Comparison of ENCODE assay signal across 9 mouse cellular contexts in genomic region chr1:43006051-43006514, GRCm38 (mm10). TPM values are rescaled to one million over a fixed set of nuclear protein-coding genes. Genes with fewer than 3 reads are reported as not detected.
DNase-seq lines count a peak whose midpoint lies in the region; ATAC-seq and TF ChIP-seq lines count a peak whose summit lies in the region.
"Had no signal": no experiment of that assay in that cellular context is flagged by ENCODE, and none has a peak within 500 bp of the region (broad histone marks: within the 10 kb centered on the region; RNA-seq: fewer than 3 reads in every experiment).

No protein-coding gene starts in this region.

- H3K27me3 ChIP-seq in forebrain, embryonic 15.5 days: no peaks in the 10 kb centered on the region

- intact Hi-C loops in left cerebral cortex, adult 2 months (cut with DNase I): no loop called here

- no peak for TF ChIP-seq CTCF in left cerebral cortex, adult 2 months (IDR thresholded peaks at IDR 0.05)

- peak overlapping the region; percentile 48 for H3K4me2 ChIP-seq in forebrain, embryonic 15.5 days (replicated peaks)

- H3K9me3 ChIP-seq in forebrain, embryonic 15.5 days: no peaks in the 10 kb centered on the region

- 4% methylated on average over 13 of the region's 13 CpGs for WGBS in forebrain, embryonic 15.5 days

- no peaks in the 10 kb centered on the region for H3K36me3 ChIP-seq in forebrain, embryonic 15.5 days

- H3K4me3 ChIP-seq in forebrain, embryonic 15.5 days: peak overlapping the region; percentile 27
- peak overlapping the region; percentile 31; the same call in 1 of the 2 replicates for H3K4me3 ChIP-seq in left cerebral cortex, adult 2 months

- peak overlapping the region; percentile 7; the same call in 1 of the 2 replicates for H3K9ac ChIP-seq in forebrain, embryonic 15.5 days (replicated peaks)

- H3K4me1 ChIP-seq in forebrain, embryonic 15.5 days: peaks cover 13% of the 10 kb centered on the region

- H3K27ac ChIP-seq in forebrain, embryonic 15.5 days (replicated peaks): peak overlapping the region; percentile 68
- H3K27ac ChIP-seq in left cerebral cortex, adult 2 months: peak overlapping the region; percentile 40

- ATAC-seq in forebrain, embryonic 15.5 days (replicated peaks): peak; percentile 95
- no peak for ATAC-seq in erythroblast, adult 5-6 weeks (replicated peaks; ENCODE audit: low FRiP score, poor library complexity, severe bottlenecking)

- peak; percentile 17 for DNase-seq in layer of hippocampus, adult 11-12 months (ENCODE audit: low spot score)
- DNase-seq in layer of hippocampus, adult 9-10 months (ENCODE audit: low spot score): no peak
- peak; percentile 19 to 33 for DNase-seq in left cerebral cortex, adult 2 months (ENCODE audit: extremely low spot score in 1 of 2, low spot score in 2 of 2)
- peak; percentile 16 for DNase-seq in retina, postnatal 7 days (ENCODE audit: low read depth, low spot score)
- DNase-seq in thymus, postnatal 36 days: no peak
- no peak for DNase-seq in spleen, postnatal 10 days (ENCODE audit: low spot score in 2 of 2)

RNA-seq across cellular contexts. Expression of gene Gpr45, which starts 53.4 kb away (rescaled TPM):
- polyA plus RNA-seq in forebrain, embryonic 15.5 days (2015; fragmentation: Nextera tagmentation; extraction: Ambion mirVana): 35.3 and 36.9 TPM in 2 replicates
- 10 to 100 TPM; 17.7 TPM for total RNA-seq in left cerebral cortex, adult 2 months (2021)
- total RNA-seq in erythroblast, adult 5-6 weeks (2015; ENCODE audit: low replicate concordance): not detected in 2 replicates
- total RNA-seq in erythroblast, adult 5-6 weeks (2017; ENCODE audit: low replicate concordance): 0.28 TPM in 1 of 2 replicates, not detected in the other
- total RNA-seq: MEL had no signal

Comparison
In these comparisons a context has a peak if more than half of its experiments do, and no peak if none do; other contexts are left out.
1. DNase-seq: peak in layer of hippocampus, adult 11-12 months (single experiment), left cerebral cortex, adult 2 months (2 of 2) and retina, postnatal 7 days (single experiment); none in layer of hippocampus, adult 9-10 months (single experiment), thymus, postnatal 36 days (0 of 2) and spleen, postnatal 10 days (0 of 2).
2. RNA of gene Gpr45, which starts 53.4 kb away (total RNA-seq): 17.7 TPM in left cerebral cortex, adult 2 months; 0.28 TPM in erythroblast, adult 5-6 weeks; every median in the first group is over 10 times any median in the second.